Mouse (Mus musculus): ENCODE data around the gene Sema3g. TPM values are rescaled to one million over a fixed set of nuclear protein-coding genes. Genes with fewer than 3 reads are reported as not detected.

Sema3g gene
- polyA plus RNA-seq, 1 experiment, result 0.90 TPM

DNA sequence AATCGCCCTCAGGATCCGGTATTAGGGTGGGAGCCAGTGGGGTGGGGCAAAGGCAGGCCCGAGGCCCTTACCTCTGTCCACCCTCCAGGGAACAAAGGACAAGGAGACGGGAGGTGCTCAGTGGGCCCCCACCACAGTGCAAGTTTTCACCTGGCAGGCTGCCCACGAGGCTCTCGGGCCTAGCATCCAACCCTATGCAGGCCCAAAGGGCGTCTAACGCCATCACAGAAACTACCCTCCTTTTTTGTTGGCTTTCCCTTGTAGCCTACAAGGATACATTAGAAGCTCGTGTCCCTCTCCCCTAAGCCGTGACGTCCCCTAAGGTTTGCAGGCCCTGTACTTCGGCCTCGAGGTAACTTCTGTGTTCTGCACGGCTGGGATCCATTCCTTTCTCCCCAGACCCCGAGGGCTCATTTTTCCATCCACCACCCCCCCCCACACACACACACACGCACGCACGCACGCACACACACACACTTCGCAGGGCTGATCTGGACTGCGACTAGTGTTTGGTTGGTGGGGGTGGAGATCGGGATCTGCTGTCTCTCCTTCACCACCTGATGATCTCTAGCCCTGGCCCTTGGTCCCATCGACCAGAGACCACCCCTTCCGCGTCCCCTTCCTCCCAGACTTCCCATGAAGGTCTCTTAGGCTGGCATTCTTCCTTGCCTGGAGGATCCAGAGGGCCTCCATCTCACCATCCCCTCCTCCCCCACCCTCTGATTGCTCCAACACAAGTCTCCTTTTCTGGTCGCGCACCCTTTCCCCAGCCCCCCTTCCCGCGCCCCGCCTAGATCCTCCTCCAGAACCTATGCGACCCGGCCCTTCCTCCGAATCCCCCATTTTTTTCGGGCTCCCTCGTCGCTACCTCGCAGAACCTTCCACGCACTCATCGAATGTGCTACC lies 11.8 kb upstream of the Sema3g start:
- Histone ChIP-seq H3K27ac (ENCODE audit: insufficient read depth, low read length) (peak overlapping the region; percentile 77), H3K4me1 (ENCODE audit: control insufficient read depth, insufficient read depth, low read length) (0 out of 2 replicates have a peak, but pooled peaks cover 2% of the 10 kb centered on the region), H3K4me3 (ENCODE audit: insufficient read depth, low read length) (peak overlapping the region; percentile 92)
- TF ChIP-seq CTCF (IDR thresholded peaks at IDR 0.05; ENCODE audit: borderline replicate concordance, insufficient read depth, low read length), result no peak
- TF ChIP-seq POLR2A (IDR thresholded peaks at IDR 0.05; ENCODE audit: low read depth, low read length), result peak; percentile 42

DNA sequence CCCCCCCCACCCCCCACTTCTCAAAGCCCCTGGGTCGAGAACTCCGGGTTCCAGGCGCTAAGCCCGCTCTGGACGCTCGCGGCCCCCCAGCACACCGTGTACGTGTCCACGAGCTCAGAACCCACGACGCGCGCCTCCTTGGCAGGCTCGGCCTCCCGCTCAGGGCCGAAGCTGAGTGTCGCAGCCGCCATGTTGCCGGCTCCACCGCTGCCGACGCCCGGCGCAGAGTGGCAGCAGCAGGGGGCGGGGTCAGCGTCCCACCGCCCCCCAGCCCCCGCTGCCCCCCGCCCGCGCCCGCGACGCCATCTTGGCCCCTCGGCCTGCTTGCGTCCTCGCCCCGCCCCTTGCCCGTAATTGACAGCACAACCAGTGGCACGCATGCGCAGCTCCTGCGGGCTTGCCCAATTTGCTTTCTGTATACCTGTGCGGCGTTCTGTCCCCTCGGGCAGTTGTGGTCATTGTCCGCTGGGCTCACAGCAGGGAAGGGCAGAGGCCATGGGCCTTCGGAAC lies 11.1 kb upstream of the Sema3g start:
- H3K4me1 ChIP-seq (ENCODE audit: control insufficient read depth, insufficient read depth, low read length), result 0 out of 2 replicates have a peak, but pooled peaks cover 2% of the 10 kb centered on the region
- TF ChIP-seq CTCF (IDR thresholded peaks at IDR 0.05; ENCODE audit: borderline replicate concordance, insufficient read depth, low read length) (no peak), POLR2A (IDR thresholded peaks at IDR 0.05; ENCODE audit: low read depth, low read length) (peak; percentile 86)
- H3K4me3 ChIP-seq (ENCODE audit: insufficient read depth, low read length), result peak overlapping the region; percentile 92

DNA sequence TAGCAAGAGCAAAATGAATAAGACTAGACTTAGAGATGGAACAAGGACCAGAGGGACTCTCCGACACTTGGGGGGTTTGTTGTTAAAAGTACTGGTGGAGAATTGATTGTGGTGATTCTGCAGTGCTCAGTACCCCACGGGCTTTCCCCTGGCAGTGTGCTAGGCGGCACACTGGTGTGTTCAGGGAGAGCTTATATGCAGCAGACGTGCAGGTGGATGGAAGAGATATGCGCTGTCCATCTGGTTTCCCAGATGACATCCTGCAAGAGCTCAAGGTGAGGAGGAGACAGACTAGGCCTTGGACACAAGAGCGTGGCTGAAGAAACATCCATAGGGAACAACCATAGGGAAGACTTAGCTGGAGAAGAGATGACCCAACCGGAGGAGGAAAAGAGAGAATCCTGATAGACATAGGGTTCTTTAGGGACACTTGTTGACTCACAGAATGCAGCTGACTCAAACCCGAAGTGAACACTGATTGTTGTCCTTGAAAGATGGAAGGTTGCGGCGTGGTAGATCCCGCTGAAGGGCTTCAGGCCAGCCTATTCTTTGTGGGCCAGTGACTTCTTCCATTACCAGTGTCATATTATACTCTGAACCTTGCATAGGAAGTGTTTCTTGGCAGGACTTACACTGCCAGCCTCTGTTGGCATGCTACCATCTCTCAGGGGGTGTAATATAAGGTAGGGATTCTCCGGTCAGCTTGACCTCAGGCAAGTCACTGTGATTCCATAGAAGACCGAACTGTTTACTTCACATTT lies 10.4 kb upstream of the Sema3g start:
- no peak overlapping the region for H3K27ac ChIP-seq (ENCODE audit: insufficient read depth, low read length)
- TF ChIP-seq POLR2A (IDR thresholded peaks at IDR 0.05; ENCODE audit: low read depth, low read length) (no peak), CTCF (IDR thresholded peaks at IDR 0.05; ENCODE audit: borderline replicate concordance, insufficient read depth, low read length) (no peak)

More for the DNA sequence above, 11.1 kb upstream of the Sema3g start:
- peak overlapping the region; percentile 77 for H3K27ac ChIP-seq (ENCODE audit: insufficient read depth, low read length)

DNA sequence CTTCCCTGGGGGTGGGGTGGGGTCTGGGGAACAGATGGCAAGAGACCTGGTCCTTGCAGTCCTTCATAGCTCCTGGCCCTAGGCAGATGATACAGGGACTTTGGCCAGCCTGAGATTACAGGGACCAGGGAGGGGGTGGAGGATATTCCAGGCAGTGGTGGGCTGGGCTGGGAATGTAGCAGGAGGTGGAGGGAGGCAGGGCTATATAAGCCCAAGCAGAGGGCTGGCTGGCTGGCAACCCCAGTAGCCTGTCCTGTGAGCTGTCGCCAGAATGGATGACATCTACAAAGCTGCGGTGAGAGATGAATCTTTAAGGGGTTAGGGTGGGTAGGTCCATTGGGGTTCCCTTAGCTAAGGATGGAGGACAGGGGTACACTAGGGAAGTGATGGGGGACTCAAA lies 9.6 kb upstream of the Sema3g start, which contains the start of gene Tnnc1:
Tnnc1 (plus strand) TSS at position 229 of the 400 bp plus-strand sequence.
- Histone ChIP-seq H3K4me3 (ENCODE audit: insufficient read depth, low read length) (0 out of 2 replicates have a peak within 1 kb of the TSS, but pooled peaks have one; percentile 60), H3K4me1 (ENCODE audit: control insufficient read depth, insufficient read depth, low read length) (0 out of 2 replicates have a peak, but pooled peaks cover 2% of the 10 kb centered on the region), H3K27ac (ENCODE audit: insufficient read depth, low read length) (no peak within 1 kb of the TSS)
- TF ChIP-seq CTCF (IDR thresholded peaks at IDR 0.05; ENCODE audit: borderline replicate concordance, insufficient read depth, low read length) (no peak), POLR2A (IDR thresholded peaks at IDR 0.05; ENCODE audit: low read depth, low read length) (no peak)

More for the DNA sequence above, 10.4 kb upstream of the Sema3g start:
- H3K4me3 ChIP-seq (ENCODE audit: insufficient read depth, low read length), result peak overlapping the region; percentile 60
- 0 out of 2 replicates have a peak, but pooled peaks cover 2% of the 10 kb centered on the region for H3K4me1 ChIP-seq (ENCODE audit: control insufficient read depth, insufficient read depth, low read length)

DNA sequence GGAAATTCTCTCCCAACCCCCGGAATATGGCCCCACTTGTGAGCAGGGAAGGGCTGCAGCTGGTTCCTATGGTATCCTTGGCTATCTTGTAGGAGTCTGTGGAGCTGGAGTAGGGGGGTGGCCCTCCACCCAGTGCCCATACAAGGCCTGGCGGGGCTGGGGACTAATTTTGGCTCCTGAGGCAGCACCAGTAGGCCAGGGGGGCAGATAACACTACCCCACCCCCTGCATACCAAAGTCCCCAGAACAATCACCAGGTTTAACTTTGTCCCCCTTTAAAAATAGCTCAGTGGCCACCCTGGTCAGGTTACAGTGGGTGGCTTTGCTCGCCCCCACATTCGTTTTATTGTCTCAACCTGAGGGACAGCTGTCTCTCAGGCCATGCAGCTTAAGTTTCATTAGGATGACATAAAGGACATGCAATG lies 8.5 kb upstream of the Sema3g start:
- 0 out of 2 replicates have a peak, but pooled peaks cover 2% of the 10 kb centered on the region for H3K4me1 ChIP-seq (ENCODE audit: control insufficient read depth, insufficient read depth, low read length)
- H3K27ac ChIP-seq (ENCODE audit: insufficient read depth, low read length), result no peak overlapping the region
- no peak for TF ChIP-seq POLR2A (IDR thresholded peaks at IDR 0.05; ENCODE audit: low read depth, low read length)
- TF ChIP-seq CTCF (IDR thresholded peaks at IDR 0.05; ENCODE audit: borderline replicate concordance, insufficient read depth, low read length), result no peak
- H3K4me3 ChIP-seq (ENCODE audit: insufficient read depth, low read length), result no peak overlapping the region

DNA sequence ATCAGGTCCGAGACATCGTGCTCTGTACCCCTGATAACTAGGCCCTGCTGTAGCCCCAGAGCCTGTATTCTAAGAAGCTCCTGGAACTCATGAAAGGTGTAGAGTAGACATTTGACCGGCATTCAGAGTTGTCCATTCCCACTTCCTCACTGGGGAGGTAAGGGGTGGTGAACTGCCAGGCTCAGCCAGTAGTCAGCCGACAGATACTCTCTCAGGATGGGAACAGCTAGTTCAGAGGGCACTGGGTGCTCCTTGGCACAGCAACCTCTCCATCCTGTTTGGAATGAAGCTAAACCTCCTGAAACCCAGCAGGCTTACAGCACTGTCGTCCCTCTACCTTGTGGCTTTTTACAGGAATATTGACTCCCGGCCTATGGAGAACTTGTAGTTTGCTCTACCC lies 5.8 kb upstream of the Sema3g start:
- TF ChIP-seq POLR2A (IDR thresholded peaks at IDR 0.05; ENCODE audit: low read depth, low read length) (no peak), CTCF (IDR thresholded peaks at IDR 0.05; ENCODE audit: borderline replicate concordance, insufficient read depth, low read length) (no peak)
- Histone ChIP-seq H3K4me1 (ENCODE audit: control insufficient read depth, insufficient read depth, low read length) (no peaks in the 10 kb centered on the region), H3K27ac (ENCODE audit: insufficient read depth, low read length) (no peak overlapping the region), H3K4me3 (ENCODE audit: insufficient read depth, low read length) (no peak overlapping the region)

DNA sequence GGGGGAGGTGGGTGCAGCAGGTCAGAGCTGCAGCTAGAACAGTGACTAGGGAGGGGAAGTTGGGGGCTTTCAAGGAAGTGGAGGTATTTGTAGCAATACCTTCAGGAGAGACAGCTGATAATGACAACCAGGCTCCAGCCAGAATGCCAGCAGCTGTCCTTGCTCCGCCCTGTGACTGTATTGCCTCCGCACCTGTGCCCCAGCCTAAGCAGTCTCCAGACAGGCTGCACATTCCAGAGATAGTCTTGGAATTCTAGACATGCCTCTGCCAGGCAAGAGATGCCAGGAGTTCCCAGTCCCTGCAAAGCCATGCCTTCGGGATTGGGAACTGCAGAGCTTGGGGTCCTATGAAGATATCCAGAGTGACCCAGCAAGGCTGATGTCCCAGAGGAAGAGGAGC lies 5.2 kb upstream of the Sema3g start:
- no peak for TF ChIP-seq POLR2A (IDR thresholded peaks at IDR 0.05; ENCODE audit: low read depth, low read length)
- TF ChIP-seq CTCF (IDR thresholded peaks at IDR 0.05; ENCODE audit: borderline replicate concordance, insufficient read depth, low read length), result no peak
- no peak overlapping the region for H3K4me3 ChIP-seq (ENCODE audit: insufficient read depth, low read length)
- no peak overlapping the region for H3K27ac ChIP-seq (ENCODE audit: insufficient read depth, low read length)
- no peaks in the 10 kb centered on the region for H3K4me1 ChIP-seq (ENCODE audit: control insufficient read depth, insufficient read depth, low read length)

DNA sequence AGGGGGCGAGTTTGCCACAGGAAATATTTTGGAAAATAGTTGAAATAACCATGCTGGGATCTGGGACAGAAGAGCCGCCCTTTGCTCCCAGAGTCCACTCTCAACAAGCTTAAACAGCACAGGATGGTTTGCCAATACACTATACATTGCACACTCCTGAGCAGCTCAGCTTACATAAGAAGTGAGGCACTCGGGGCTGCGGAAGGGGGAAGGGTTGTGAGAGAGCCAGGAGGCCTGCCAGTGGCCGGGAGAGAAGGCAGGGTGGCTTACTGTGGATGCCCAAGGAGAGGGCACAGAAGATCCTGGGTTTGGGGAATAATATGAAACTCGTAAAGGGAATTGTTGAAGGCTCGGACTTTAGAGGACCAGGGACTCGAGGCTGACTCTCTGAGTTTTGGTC lies 3.8 kb upstream of the Sema3g start:
- no peaks in the 10 kb centered on the region for H3K4me1 ChIP-seq (ENCODE audit: control insufficient read depth, insufficient read depth, low read length)
- no peak overlapping the region for H3K4me3 ChIP-seq (ENCODE audit: insufficient read depth, low read length)
- no peak overlapping the region for H3K27ac ChIP-seq (ENCODE audit: insufficient read depth, low read length)
- TF ChIP-seq POLR2A (IDR thresholded peaks at IDR 0.05; ENCODE audit: low read depth, low read length) (no peak), CTCF (IDR thresholded peaks at IDR 0.05; ENCODE audit: borderline replicate concordance, insufficient read depth, low read length) (no peak)

DNA sequence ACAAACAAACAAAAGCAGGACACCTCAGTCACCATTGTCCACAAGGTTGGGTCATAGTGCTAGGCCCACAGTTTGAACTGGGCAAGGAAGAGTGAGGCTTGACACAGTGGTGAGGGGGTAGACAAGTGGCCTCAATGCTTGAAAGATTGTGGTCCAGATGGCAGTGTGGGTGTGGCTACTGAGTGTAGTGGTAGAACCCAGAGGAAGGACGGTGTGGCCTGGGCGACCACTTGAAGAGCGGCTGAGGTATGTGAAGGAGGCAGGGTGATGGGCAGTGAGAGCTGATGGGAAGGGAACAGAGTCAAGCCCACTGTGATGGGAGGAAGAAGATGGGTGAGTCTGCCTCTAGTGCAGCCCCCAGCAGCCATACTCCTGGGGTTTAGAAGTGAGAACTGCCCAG lies 3.0 kb upstream of the Sema3g start:
- Histone ChIP-seq H3K27ac (ENCODE audit: insufficient read depth, low read length) (no peak overlapping the region), H3K4me3 (ENCODE audit: insufficient read depth, low read length) (no peak overlapping the region), H3K4me1 (ENCODE audit: control insufficient read depth, insufficient read depth, low read length) (no peaks in the 10 kb centered on the region)
- TF ChIP-seq CTCF (IDR thresholded peaks at IDR 0.05; ENCODE audit: borderline replicate concordance, insufficient read depth, low read length) (no peak), POLR2A (IDR thresholded peaks at IDR 0.05; ENCODE audit: low read depth, low read length) (no peak)
